Mouse (Mus musculus) mouse embryonic stem cell (cell line): ENCODE measurements around the gene Fgfr2.

ENCODE experiments used
- in situ Hi-C, 2 experiments: fragments of 300-500 bp; cut with MboI; formaldehyde crosslinking; loops; 1 replicate in 1 of 2; 3 replicates in 1 of 2; pipeline ENCODE4 v1.14.3; 2019 to 2020; ENCODE audit warnings: low sequenced_read_pairs in 2 of 2, low pct_unique_long_range_greater_than_20kb in 1 of 2, mixed read lengths in 1 of 2; ENCODE audit not compliant: unreplicated experiment in 1 of 2

Fgfr2 gene

DNA sequence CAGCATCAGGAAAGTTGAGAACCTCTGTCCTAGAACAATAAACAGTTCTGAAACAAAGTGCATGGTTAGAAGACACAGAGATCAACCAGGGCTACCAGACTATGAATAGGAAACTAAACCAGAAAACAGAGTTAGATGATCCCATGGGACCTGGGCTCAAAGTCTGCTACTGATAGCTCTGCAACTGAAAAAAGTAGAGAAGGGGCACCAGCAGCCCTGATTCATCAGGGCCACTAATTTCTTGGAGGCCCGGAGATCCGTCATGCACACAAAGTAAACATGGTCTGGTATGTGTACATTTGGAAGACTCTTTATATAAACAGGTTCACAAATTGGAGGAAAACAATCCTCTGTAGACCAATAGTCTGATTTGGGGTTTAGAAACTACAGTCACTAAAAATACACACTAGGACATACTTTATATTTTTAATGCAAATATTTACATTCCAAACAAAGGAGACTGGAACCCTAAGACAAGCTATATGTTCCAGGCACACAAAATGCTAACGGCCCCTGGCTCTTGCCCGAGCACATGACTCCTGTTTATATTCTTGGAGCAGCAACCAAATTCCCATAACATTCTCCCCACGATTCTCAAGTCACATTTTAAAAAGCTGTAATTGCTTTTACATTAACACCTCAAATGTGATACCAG is 814.5 kb downstream of the Fgfr2 start:
- in situ Hi-C loops, result no loop called here

GRCm38 (mm10) chr7:132307722-132308271 is 815.4 kb downstream of the Fgfr2 start:
- in situ Hi-C loops, result no loop called here

DNA sequence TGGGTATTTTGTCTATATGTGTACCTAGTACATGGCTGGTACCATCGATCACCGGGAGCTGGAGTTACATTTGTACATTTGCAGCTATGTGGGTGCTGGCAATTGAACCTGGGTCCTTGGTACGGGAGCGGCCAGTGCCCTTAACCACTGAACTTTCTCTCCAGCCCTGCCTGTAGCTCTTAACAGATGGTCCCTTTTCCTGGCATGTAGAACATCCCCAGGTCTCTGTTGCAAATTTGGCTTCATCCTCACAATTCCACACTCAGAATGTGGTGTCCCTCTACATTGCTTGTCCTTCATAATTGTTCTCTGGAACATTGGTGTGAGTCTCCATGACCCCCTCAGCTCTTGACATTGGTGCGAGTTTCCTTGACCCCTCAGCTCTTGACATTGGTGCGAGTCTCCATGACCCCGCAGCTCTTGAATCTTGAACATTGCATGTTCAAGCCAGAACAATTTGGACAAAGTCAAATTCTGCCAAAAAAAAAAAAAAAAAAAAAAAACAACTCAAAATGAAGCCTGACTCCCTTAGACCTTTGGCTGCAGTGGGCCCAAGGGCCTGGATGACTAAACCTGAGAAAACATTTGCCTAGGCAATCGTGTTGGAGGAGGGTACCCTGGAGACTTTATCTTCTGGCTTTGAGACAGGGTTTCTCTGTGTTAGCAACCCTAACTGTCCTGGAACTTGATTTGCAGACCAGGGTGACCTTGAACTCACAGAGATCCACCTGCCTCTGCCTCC is 816.3 kb downstream of the Fgfr2 start:
- in situ Hi-C loops, result no loop called here

DNA sequence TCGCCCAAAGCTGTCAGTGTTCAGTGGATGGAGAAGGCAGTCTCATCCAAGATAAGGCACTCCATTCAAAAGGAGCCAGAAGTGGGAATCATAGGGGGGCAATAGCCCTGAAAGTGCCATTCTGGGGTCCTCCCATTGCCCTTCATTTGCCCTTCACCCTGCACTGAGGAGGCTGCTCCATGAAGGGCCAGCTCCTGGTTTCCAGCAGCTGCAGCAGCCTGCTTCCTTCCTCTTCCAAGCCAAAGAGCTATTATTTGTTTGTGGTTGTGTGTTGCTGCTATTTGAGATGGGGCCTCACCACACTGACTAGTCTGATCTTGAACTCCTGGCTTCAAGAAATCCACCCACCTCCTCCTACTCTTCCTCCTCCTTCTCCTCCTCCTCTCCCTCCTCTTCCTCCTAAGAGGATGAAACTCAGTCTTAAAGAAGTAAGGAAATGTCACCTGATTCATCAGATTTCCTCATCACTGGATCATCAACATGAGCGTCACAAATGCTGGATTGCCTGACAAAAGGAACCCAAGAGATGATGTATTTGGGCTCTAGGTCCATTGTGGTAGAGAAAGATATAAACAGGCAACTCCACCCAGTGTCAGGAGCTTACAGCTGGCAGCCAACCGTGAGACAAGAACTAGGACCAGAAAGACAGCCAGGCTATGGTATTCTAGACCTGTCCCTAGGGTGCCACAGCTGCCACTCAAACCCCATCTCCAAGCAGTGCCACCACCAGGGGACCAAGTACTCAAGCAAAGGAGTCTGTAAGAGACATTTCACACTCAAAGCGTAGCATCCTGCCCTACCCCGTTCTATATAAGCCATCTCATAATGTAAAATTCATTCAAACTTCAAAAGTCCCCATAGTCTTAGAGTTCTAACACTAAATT is 817.4 kb downstream of the Fgfr2 start:
- in situ Hi-C loops, result no loop called here

- in situ Hi-C loops, result no loop called here
These were observed 818.6 kb downstream of the Fgfr2 start for GRCm38 (mm10) chr7:132304424-132305085.

- in situ Hi-C loops, result no loop called here
These were observed 819.2 kb downstream of the Fgfr2 start for GRCm38 (mm10) chr7:132303988-132304387.

DNA sequence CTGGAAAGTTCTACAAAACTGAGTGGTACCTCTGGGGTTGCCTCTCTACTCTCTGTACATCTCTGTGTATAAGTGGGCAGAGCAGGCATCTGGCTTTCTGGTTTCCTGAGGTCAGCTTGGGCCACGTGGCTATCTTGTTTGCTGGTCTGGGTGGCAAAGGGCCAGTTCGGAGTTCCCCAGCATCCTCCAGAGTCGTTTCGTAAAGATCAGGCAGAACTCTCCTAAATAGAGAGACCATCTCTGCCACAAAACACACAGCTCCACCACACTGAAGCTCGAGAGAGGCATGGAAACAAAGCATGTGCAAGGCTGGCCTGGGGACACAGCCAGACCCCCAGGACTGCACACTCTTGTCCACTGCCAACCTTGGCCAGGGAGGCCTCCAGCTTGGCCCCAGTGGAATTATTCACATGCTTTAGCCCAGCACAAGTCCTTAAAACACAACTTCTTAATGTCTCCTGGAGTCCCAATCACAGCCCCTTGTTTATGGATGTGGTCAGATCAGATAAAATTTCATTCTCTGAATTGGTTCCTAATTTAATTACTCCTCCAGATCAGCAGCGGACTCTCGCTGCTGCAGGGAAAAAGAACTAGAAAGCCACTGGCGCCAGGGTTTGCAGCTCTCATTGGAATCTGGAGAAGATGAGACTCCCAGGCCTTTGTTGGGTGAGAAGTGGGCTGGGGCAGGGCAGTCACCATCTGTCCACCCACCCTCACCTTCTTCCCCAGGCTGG is 820.5 kb downstream of the Fgfr2 start:
- in situ Hi-C loops, result no loop called here

GRCm38 (mm10) chr7:132299661-132300210 is 823.4 kb downstream of the Fgfr2 start:
- in situ Hi-C loops, result no loop called here

GRCm38 (mm10) chr7:132298412-132298990 is 824.6 kb downstream of the Fgfr2 start:
- in situ Hi-C loops, result no loop called here

- in situ Hi-C loops, result no loop called here
These were observed 826.3 kb downstream of the Fgfr2 start for GRCm38 (mm10) chr7:132296661-132297443.

- in situ Hi-C loops, result no loop called here
These were observed 827.0 kb downstream of the Fgfr2 start for GRCm38 (mm10) chr7:132296132-132296531.

DNA sequence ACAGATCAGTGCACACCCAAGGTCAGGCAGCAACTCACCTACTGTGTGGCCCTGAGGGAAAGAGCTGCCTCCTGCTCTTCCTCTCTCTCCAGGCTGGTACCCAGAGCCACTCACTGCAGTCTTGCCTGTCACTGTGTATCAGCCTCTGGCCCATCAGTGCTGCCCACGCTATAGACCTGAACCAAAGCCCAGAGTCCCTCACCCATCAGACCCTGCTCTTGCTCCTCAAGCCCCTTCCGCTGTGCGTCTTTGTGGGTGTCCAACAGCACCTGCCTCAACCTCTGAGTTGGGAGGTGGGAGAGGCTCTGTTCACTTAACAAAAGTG is 835.8 kb downstream of the Fgfr2 start:
- in situ Hi-C loops, result no loop called here

- in situ Hi-C loops, result no loop called here
These were observed 836.4 kb downstream of the Fgfr2 start for GRCm38 (mm10) chr7:132286630-132287339.

GRCm38 (mm10) chr7:132284795-132285194 is 838.4 kb downstream of the Fgfr2 start:
- in situ Hi-C loops, result no loop called here

DNA sequence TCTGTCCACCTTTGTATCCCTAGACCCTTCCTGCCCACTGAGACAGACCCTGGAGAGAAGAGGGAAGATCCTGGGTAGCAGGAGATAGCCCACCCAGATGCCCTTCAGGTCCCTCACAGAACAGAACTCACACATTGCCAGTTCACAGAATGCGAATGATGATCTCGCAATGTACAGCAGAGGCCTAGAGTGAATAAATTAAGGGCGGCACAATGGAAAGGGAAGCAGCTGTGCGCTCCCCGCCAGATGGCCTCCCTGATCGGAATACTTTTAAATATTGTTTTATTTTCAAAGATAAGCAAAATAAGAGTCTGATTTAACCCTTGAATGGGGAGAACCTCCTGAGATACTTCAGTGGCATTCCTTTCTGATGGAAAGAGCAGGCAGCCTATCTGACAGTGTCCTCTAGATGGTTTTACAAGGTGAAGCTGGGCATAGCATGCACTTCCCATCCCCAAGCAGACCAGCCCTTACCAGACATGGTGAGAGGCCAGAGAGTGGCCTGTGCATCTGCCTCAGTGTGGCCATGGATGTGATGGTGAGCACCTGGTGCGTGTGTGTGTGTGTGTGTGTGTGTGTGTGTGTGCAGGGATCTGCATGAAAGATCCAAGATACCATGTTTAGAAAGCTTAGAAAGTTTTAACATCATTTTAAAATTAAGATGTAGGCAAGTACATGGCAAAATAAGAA is 839.0 kb downstream of the Fgfr2 start:
- in situ Hi-C loops, result no loop called here

DNA sequence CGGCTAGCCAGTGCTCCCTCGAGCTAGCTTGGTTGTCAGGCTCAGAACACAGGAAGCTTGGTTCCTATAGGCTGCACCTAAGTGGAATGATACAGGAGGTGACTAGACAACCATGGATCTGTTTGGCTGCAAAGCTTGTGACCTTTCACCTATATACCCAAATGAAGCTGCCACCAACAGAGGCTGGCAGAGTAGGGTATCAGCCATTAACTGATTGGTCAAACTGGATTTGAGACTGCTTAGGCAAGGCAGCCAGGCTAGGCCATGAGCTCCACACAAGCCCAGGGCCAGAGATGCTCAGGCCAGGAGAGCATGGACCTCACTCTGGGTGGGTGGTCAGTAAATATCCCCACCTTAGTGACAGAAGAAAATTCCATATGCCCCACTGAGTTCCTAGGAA is 840.6 kb downstream of the Fgfr2 start:
- in situ Hi-C loops, result no loop called here
